Mouse (Mus musculus): Measurements from ENCODE around the gene Gmds. TPM values are rescaled to one million over a fixed set of nuclear protein-coding genes. Genes with fewer than 3 reads are reported as not detected.

Gmds gene
- polyA plus RNA-seq, 1 experiment from 2014 or later, result 30.9 TPM

DNA sequence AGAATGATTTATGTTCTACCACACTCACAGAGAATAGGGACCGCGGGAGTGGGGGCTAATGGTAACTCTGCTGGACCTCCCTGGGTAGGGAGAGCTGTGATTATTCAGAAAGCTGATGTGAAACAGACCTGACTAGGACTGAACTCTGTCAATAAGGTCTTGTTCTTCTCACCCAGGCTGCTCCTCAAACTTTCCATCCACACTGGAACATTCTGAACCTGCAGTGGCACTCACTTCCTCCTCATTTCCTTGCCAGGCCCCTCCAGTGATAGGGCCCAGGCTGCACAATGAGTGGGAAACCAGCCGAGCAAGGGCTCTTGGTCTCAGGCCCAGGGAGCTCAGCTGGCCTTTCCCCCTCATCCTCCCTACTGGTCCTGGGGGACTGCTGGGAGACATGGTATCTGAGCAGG, 102.3 kb downstream of the Gmds start:
- ATAC-seq (replicated peaks; ENCODE audit: low FRiP score) (no peak), DNase-seq (ENCODE audit: low spot score) (no peak)
- no peak overlapping the region for H3K9ac ChIP-seq (ENCODE audit: low read length)
- no peaks in the 10 kb centered on the region for H3K27me3 ChIP-seq (ENCODE audit: control insufficient read depth, insufficient read depth, low read length)
- no peak overlapping the region for H3K4me2 ChIP-seq (ENCODE audit: low read depth, low read length, severe bottlenecking)
- H3K9me3 ChIP-seq (ENCODE audit: control insufficient read depth, low read length), result no peaks in the 10 kb centered on the region
- H3K4me1 ChIP-seq (replicated peaks; ENCODE audit: control insufficient read depth, insufficient read depth, low read length), result no peaks in the 10 kb centered on the region
- H3K4me3 ChIP-seq (ENCODE audit: low read depth, low read length), result no peak overlapping the region
- no peaks in the 10 kb centered on the region for H3K36me3 ChIP-seq (ENCODE audit: control insufficient read depth, insufficient read depth, low read length)
- no peak overlapping the region for H3K27ac ChIP-seq (ENCODE audit: low read depth, low read length)
- 90% methylated on average over 3 of the region's 3 CpGs for WGBS

DNA sequence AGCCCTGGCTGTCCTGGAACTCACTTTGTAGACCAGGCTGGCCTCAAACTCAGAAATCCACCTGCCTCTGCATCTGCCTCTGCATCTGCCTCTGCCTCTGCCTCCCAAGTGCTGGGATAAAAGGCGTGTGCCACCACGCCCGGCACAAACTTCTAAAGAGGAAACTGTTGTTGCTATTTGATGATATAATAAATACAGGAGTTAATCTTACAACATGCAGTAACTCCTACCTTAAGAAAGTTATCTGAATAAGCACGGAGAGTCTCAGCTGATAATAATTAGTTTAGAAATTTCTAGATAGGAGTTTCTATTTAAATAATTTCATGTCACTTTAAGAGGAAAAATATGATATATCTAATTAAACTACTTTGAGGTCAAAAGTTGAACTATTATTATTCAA, 103.5 kb downstream of the Gmds start:
- Histone ChIP-seq H3K36me3 (ENCODE audit: control insufficient read depth, insufficient read depth, low read length) (no peaks in the 10 kb centered on the region), H3K9me3 (ENCODE audit: control insufficient read depth, low read length) (no peaks in the 10 kb centered on the region), H3K27me3 (ENCODE audit: control insufficient read depth, insufficient read depth, low read length) (no peaks in the 10 kb centered on the region), H3K4me3 (ENCODE audit: low read depth, low read length) (no peak overlapping the region), H3K27ac (ENCODE audit: low read depth, low read length) (no peak overlapping the region), H3K4me2 (ENCODE audit: low read depth, low read length, severe bottlenecking) (no peak overlapping the region), H3K4me1 (replicated peaks; ENCODE audit: control insufficient read depth, insufficient read depth, low read length) (no peaks in the 10 kb centered on the region), H3K9ac (ENCODE audit: low read length) (no peak overlapping the region)
- no peak for ATAC-seq (replicated peaks; ENCODE audit: low FRiP score)
- DNase-seq (ENCODE audit: low spot score), result no peak
- 89% methylated on average over 4 of the region's 4 CpGs for WGBS

GRCm38 (mm10) chr13:32234019-32234418, 104.5 kb downstream of the Gmds start:
- Histone ChIP-seq H3K9me3 (ENCODE audit: control insufficient read depth, low read length) (no peaks in the 10 kb centered on the region), H3K4me3 (ENCODE audit: low read depth, low read length) (no peak overlapping the region), H3K27me3 (ENCODE audit: control insufficient read depth, insufficient read depth, low read length) (no peaks in the 10 kb centered on the region), H3K36me3 (ENCODE audit: control insufficient read depth, insufficient read depth, low read length) (no peaks in the 10 kb centered on the region), H3K9ac (ENCODE audit: low read length) (no peak overlapping the region), H3K27ac (ENCODE audit: low read depth, low read length) (no peak overlapping the region), H3K4me1 (replicated peaks; ENCODE audit: control insufficient read depth, insufficient read depth, low read length) (no peaks in the 10 kb centered on the region), H3K4me2 (ENCODE audit: low read depth, low read length, severe bottlenecking) (no peak overlapping the region)
- no peak for DNase-seq (ENCODE audit: low spot score)
- WGBS, result 93% methylated on average over 9 of the region's 9 CpGs
- ATAC-seq (replicated peaks; ENCODE audit: low FRiP score), result no peak

GRCm38 (mm10) chr13:32232391-32232790, 106.1 kb downstream of the Gmds start:
- WGBS, result 91% methylated on average over 5 of the region's 5 CpGs
- ATAC-seq (replicated peaks; ENCODE audit: low FRiP score) (no peak), DNase-seq (ENCODE audit: low spot score) (no peak)
- Histone ChIP-seq H3K9ac (ENCODE audit: low read length) (no peak overlapping the region), H3K4me1 (replicated peaks; ENCODE audit: control insufficient read depth, insufficient read depth, low read length) (no peaks in the 10 kb centered on the region), H3K27ac (ENCODE audit: low read depth, low read length) (no peak overlapping the region), H3K4me3 (ENCODE audit: low read depth, low read length) (no peak overlapping the region), H3K4me2 (ENCODE audit: low read depth, low read length, severe bottlenecking) (no peak overlapping the region), H3K9me3 (ENCODE audit: control insufficient read depth, low read length) (no peaks in the 10 kb centered on the region), H3K27me3 (ENCODE audit: control insufficient read depth, insufficient read depth, low read length) (no peaks in the 10 kb centered on the region), H3K36me3 (ENCODE audit: control insufficient read depth, insufficient read depth, low read length) (no peaks in the 10 kb centered on the region)

DNA sequence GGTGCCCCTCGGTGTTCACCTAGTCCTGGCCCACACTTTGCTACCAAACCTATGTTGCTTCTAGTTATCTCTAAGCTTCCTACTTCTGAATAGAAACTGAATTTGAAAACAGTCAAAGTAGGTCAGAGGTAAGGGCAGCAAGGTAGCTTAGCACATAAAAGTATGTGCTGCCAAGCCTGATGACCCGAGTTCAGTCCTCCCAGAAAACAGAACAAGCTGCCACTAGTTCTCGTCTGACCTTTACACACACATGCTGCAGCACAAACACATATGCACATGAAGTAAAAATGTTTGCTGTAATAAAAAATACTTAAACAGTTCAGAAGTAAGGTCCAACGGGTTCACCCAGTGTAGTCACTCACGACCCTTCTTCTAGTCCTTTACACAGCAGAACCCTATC, 106.6 kb downstream of the Gmds start:
- no peaks in the 10 kb centered on the region for H3K36me3 ChIP-seq (ENCODE audit: control insufficient read depth, insufficient read depth, low read length)
- no peak overlapping the region for H3K27ac ChIP-seq (ENCODE audit: low read depth, low read length)
- no peaks in the 10 kb centered on the region for H3K4me1 ChIP-seq (replicated peaks; ENCODE audit: control insufficient read depth, insufficient read depth, low read length)
- H3K4me2 ChIP-seq (ENCODE audit: low read depth, low read length, severe bottlenecking), result no peak overlapping the region
- WGBS, result 91% methylated on average over 5 of the region's 5 CpGs
- DNase-seq (ENCODE audit: low spot score), result no peak
- no peak overlapping the region for H3K4me3 ChIP-seq (ENCODE audit: low read depth, low read length)
- ATAC-seq (replicated peaks; ENCODE audit: low FRiP score), result no peak
- no peak overlapping the region for H3K9ac ChIP-seq (ENCODE audit: low read length)
- no peaks in the 10 kb centered on the region for H3K9me3 ChIP-seq (ENCODE audit: control insufficient read depth, low read length)
- H3K27me3 ChIP-seq (ENCODE audit: control insufficient read depth, insufficient read depth, low read length), result no peaks in the 10 kb centered on the region

GRCm38 (mm10) chr13:32227874-32228562, 110.5 kb downstream of the Gmds start:
- no peak overlapping the region for H3K4me2 ChIP-seq (ENCODE audit: low read depth, low read length, severe bottlenecking)
- H3K9ac ChIP-seq (ENCODE audit: low read length), result no peak overlapping the region
- ATAC-seq (replicated peaks; ENCODE audit: low FRiP score), result no peak
- WGBS, result 78% methylated on average over 6 of the region's 6 CpGs
- no peaks in the 10 kb centered on the region for H3K9me3 ChIP-seq (ENCODE audit: control insufficient read depth, low read length)
- no peaks in the 10 kb centered on the region for H3K36me3 ChIP-seq (ENCODE audit: control insufficient read depth, insufficient read depth, low read length)
- no peak overlapping the region for H3K4me3 ChIP-seq (ENCODE audit: low read depth, low read length)
- no peak overlapping the region for H3K27ac ChIP-seq (ENCODE audit: low read depth, low read length)
- no peaks in the 10 kb centered on the region for H3K4me1 ChIP-seq (replicated peaks; ENCODE audit: control insufficient read depth, insufficient read depth, low read length)
- H3K27me3 ChIP-seq (ENCODE audit: control insufficient read depth, insufficient read depth, low read length), result no peaks in the 10 kb centered on the region
- no peak for DNase-seq (ENCODE audit: low spot score)

DNA sequence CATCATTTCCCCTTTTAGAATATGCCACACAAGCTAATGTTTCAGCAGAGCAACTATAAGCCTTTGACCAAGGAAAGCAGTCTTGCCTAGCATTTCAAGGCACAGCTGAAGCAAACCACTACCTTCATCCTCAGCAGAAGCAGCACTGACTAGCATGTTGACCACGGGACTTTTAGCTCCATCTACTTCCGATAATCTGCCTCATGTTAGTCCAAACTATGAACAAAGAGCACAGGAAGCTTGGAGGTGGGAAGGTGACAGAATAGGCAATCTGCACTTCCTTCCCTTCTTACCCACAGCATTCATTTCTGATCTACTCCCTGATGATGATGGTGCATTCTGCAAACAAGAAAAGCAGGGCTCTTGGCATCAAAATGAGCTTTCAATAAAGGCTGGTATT, 120.9 kb downstream of the Gmds start:
- H3K27me3 ChIP-seq (ENCODE audit: control insufficient read depth, insufficient read depth, low read length), result no peaks in the 10 kb centered on the region
- H3K9me3 ChIP-seq (ENCODE audit: control insufficient read depth, low read length), result no peaks in the 10 kb centered on the region
- H3K36me3 ChIP-seq (ENCODE audit: control insufficient read depth, insufficient read depth, low read length), result no peaks in the 10 kb centered on the region
- WGBS, result 75% methylated on average over 2 of the region's 2 CpGs
- no peaks in the 10 kb centered on the region for H3K4me1 ChIP-seq (replicated peaks; ENCODE audit: control insufficient read depth, insufficient read depth, low read length)
- H3K4me2 ChIP-seq (ENCODE audit: low read depth, low read length, severe bottlenecking), result no peak overlapping the region
- ATAC-seq (replicated peaks; ENCODE audit: low FRiP score), result no peak
- no peak overlapping the region for H3K9ac ChIP-seq (ENCODE audit: low read length)
- H3K27ac ChIP-seq (ENCODE audit: low read depth, low read length), result no peak overlapping the region
- DNase-seq (ENCODE audit: low spot score), result no peak
- H3K4me3 ChIP-seq (ENCODE audit: low read depth, low read length), result no peak overlapping the region

GRCm38 (mm10) chr13:32213702-32214452, 124.7 kb downstream of the Gmds start:
- DNase-seq (ENCODE audit: low spot score), result no peak

GRCm38 (mm10) chr13:32212125-32212524, 126.4 kb downstream of the Gmds start:
- no peaks in the 10 kb centered on the region for H3K27me3 ChIP-seq (ENCODE audit: control insufficient read depth, insufficient read depth, low read length)
- H3K9me3 ChIP-seq (ENCODE audit: control insufficient read depth, low read length), result no peaks in the 10 kb centered on the region
- H3K4me3 ChIP-seq (ENCODE audit: low read depth, low read length), result no peak overlapping the region
- no peaks in the 10 kb centered on the region for H3K36me3 ChIP-seq (ENCODE audit: control insufficient read depth, insufficient read depth, low read length)
- 78% methylated on average over 2 of the region's 2 CpGs for WGBS
- DNase-seq (ENCODE audit: low spot score), result no peak
- H3K4me2 ChIP-seq (ENCODE audit: low read depth, low read length, severe bottlenecking), result no peak overlapping the region
- H3K9ac ChIP-seq (ENCODE audit: low read length), result no peak overlapping the region
- H3K27ac ChIP-seq (ENCODE audit: low read depth, low read length), result no peak overlapping the region
- no peaks in the 10 kb centered on the region for H3K4me1 ChIP-seq (replicated peaks; ENCODE audit: control insufficient read depth, insufficient read depth, low read length)
- no peak for ATAC-seq (replicated peaks; ENCODE audit: low FRiP score)

More at GRCm38 (mm10) chr13:32213702-32214452, 124.7 kb downstream of the Gmds start:
- Histone ChIP-seq H3K9me3 (ENCODE audit: control insufficient read depth, low read length) (no peaks in the 10 kb centered on the region), H3K4me2 (ENCODE audit: low read depth, low read length, severe bottlenecking) (no peak overlapping the region), H3K4me1 (replicated peaks; ENCODE audit: control insufficient read depth, insufficient read depth, low read length) (no peaks in the 10 kb centered on the region), H3K9ac (ENCODE audit: low read length) (no peak overlapping the region), H3K36me3 (ENCODE audit: control insufficient read depth, insufficient read depth, low read length) (no peaks in the 10 kb centered on the region), H3K27ac (ENCODE audit: low read depth, low read length) (no peak overlapping the region), H3K27me3 (ENCODE audit: control insufficient read depth, insufficient read depth, low read length) (no peaks in the 10 kb centered on the region), H3K4me3 (ENCODE audit: low read depth, low read length) (no peak overlapping the region)
- ATAC-seq (replicated peaks; ENCODE audit: low FRiP score), result peak; percentile 63; the same call in 1 of the 2 replicates
- WGBS, result 54% methylated on average over 9 of the region's 9 CpGs
